Mouse (Mus musculus) olfactory bulb, adult 2 months (tissue): ENCODE measurements around the gene Ang.

ENCODE experiments used
- CTCF ChIP-seq: fragments of 200-500 bp; IDR thresholded peaks from 2 replicates; pipeline ENCODE4 v1.5.1; 2012; ENCODE audit warnings: low read depth, mild to moderate bottlenecking, low read length, moderate library complexity; ENCODE audit not compliant: insufficient read depth
- POLR2A ChIP-seq: fragments of 200-500 bp; IDR thresholded peaks from 2 replicates; pipeline ENCODE4 v1.6.1; 2012; ENCODE audit warnings: mild to moderate bottlenecking, low read depth, low read length, moderate library complexity; ENCODE audit not compliant: insufficient read depth

- TF ChIP-seq CTCF: no peak
- no peak for TF ChIP-seq POLR2A
Measured at GRCm38 (mm10) chr14:51094096-51094875, 3.3 kb downstream of the Ang start.
